Mouse (Mus musculus) heart, adult 2 months (tissue): ENCODE measurements around the gene Ppp1r21. TPM values are rescaled to one million over a fixed set of nuclear protein-coding genes. Genes with fewer than 3 reads are reported as not detected.

Experiments used
- DNase-seq, 2 experiments: peaks; one replicate each; pipeline ENCODE4 v3.0.0; 2021
- H3K27ac ChIP-seq: fragments of 200-600 bp; 2 replicates; pipeline ENCODE4 v1.8.1; 2022
- H3K27me3 ChIP-seq: fragments of 200-500 bp; 2 replicates; pipeline ENCODE4 v1.6.1; 2012; ENCODE audit warnings: mild to moderate bottlenecking, low read length, inconsistent platforms, mixed read lengths; ENCODE audit not compliant: control insufficient read depth, insufficient read depth
- H3K36me3 ChIP-seq: fragments of 200-500 bp; 2 replicates; pipeline ENCODE4 v1.6.1; 2012; ENCODE audit warnings: low read length, inconsistent platforms; ENCODE audit not compliant: control insufficient read depth, insufficient read depth
- H3K4me1 ChIP-seq: fragments of 200-500 bp; 2 replicates; pipeline ENCODE4 v1.6.1; 2011; ENCODE audit warnings: low read length; ENCODE audit not compliant: control insufficient read depth, insufficient read depth
- H3K4me3 ChIP-seq: fragments of 200-600 bp; 2 replicates; pipeline ENCODE4 v1.8.1; 2022
- H3K79me2 ChIP-seq: fragments of 200-500 bp; replicated peaks from 2 replicates; pipeline ENCODE4 v1.6.1; 2012; ENCODE audit warnings: mild to moderate bottlenecking, inconsistent platforms, low read length, moderate library complexity, mixed read lengths; ENCODE audit not compliant: control insufficient read depth, insufficient read depth
- H3K9ac ChIP-seq: fragments of 200-500 bp; 2 replicates; pipeline ENCODE4 v1.6.1; 2012; ENCODE audit warnings: low read depth, mild to moderate bottlenecking, control low read depth, inconsistent platforms, low read length, mixed read lengths
- CTCF ChIP-seq: fragments of 200-600 bp; IDR thresholded peaks from 2 replicates; pipeline ENCODE4 v1.8.1; 2022; ENCODE audit warnings: antibody characterized with exemption, mild to moderate bottlenecking, moderate library complexity
- EP300 ChIP-seq: fragments of 200-500 bp; IDR thresholded peaks from 2 replicates; pipeline ENCODE4 v1.6.1; 2011; ENCODE audit warnings: low read depth, low read length, control low read depth; ENCODE audit not compliant: insufficient read depth
- POLR2A ChIP-seq: fragments of 200-500 bp; IDR thresholded peaks from 2 replicates; pipeline ENCODE4 v1.6.1; 2011; ENCODE audit warnings: mild to moderate bottlenecking, low read depth, low read length, control low read depth; ENCODE audit not compliant: insufficient read depth
- WGBS: fragments of 180-500 bp; shearing (Covaris S2); methylation state at CpG from one replicate; pipeline ENCODE4 v1.1.7; 2018; 5-methylcytosine and 5-hydroxymethylcytosine counted together
- intact Hi-C: fragments of 180-260 bp; cut with DNase I; formaldehyde crosslinking; loops from one replicate; pipeline ENCODE4 v1.15.1; 2025
- polyA plus RNA-seq: library from polyadenylated mRNA; depleted of rRNA; stranded (reverse); fragments of >200 nt; gene quantifications from 2 replicates; pipeline ENCODE4 v1.2.3, GENCODE M21; 2012
- total RNA-seq, 2 experiments: library from RNA; stranded (reverse); gene quantifications; 2 replicates each; pipeline ENCODE4 v1.2.3; 2021

Gene Ppp1r21
- total and polyA plus RNA-seq, 3 experiments: 8.8 to 9.9 (median 9.2) TPM

GRCm38 (mm10) chr17:88569807-88570540 is 40.1 kb downstream of the Ppp1r21 start:
- TF ChIP-seq POLR2A (no peak), CTCF (no peak)
- WGBS: 82% methylated on average over 10 of the region's 10 CpGs

DNA sequence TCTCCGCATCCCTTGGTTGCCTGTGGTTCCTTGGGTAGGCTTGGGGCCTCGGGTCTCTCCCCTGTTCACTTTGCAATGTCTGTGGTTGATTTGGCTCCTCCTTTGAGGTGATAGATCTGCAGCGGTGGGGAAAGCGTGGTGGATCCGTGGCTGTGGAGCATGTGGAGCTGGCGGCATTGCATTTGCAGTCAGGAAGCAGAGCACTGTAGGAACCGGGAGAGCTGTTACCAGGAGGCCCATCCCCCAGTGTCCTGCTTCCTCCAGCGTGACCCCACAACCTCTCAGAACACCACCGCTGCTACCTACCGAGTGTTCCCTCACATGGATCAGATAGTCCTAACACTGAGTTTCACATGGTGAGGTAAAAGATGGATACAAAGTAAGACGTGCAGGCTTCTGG is 40.9 kb downstream of the Ppp1r21 start:
- H3K79me2 ChIP-seq: no peaks in the 10 kb centered on the region
- no peak overlapping the region for H3K4me3 ChIP-seq
- 87% methylated on average over 11 of the region's 11 CpGs for WGBS
- TF ChIP-seq EP300: no peak
- TF ChIP-seq POLR2A: no peak
- no peak for TF ChIP-seq CTCF
- no peaks in the 10 kb centered on the region for H3K36me3 ChIP-seq
- no peak for DNase-seq
- no peaks in the 10 kb centered on the region for H3K27me3 ChIP-seq
- no peak overlapping the region for H3K9ac ChIP-seq
- no peaks in the 10 kb centered on the region for H3K4me1 ChIP-seq
- intact Hi-C loops: no loop called here
- H3K27ac ChIP-seq: no peak overlapping the region

More at GRCm38 (mm10) chr17:88569807-88570540, 40.1 kb downstream of the Ppp1r21 start:
- no peaks in the 10 kb centered on the region for H3K79me2 ChIP-seq
- no peak for DNase-seq
- intact Hi-C loops: no loop called here
- no peaks in the 10 kb centered on the region; the same call in 1 of the 2 replicates for H3K36me3 ChIP-seq
- no peaks in the 10 kb centered on the region for H3K4me1 ChIP-seq
- no peaks in the 10 kb centered on the region for H3K27me3 ChIP-seq
- no peak overlapping the region for H3K9ac ChIP-seq
- no peak overlapping the region for H3K4me3 ChIP-seq
- no peak overlapping the region for H3K27ac ChIP-seq

DNA sequence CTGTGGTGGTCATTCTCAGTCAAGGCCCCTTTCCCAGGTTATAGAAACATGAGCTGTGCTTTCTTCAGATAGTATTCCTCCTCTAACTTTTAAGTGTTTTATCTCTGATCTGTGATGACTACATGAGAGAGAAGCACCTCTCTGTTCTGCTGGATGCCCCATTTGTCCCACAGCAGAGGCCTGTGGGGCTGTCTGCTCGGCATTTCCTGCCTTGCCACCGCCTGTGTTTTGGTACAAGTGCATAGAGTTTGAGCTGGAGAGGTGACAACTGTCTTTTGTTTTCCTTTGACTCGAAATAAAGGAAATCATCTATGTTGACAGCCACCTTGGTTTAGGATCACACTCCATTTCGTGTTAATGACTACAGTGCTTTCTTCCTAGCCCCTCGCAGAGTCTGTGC is 44.9 kb downstream of the Ppp1r21 start:
- Histone ChIP-seq H3K27me3 (no peaks in the 10 kb centered on the region), H3K9ac (no peak overlapping the region), H3K4me3 (no peak overlapping the region), H3K36me3 (no peaks in the 10 kb centered on the region), H3K27ac (no peak overlapping the region), H3K4me1 (no peaks in the 10 kb centered on the region), H3K79me2 (no peaks in the 10 kb centered on the region)
- intact Hi-C loops: no loop called here
- TF ChIP-seq POLR2A: no peak
- 63% methylated on average over 5 of the region's 5 CpGs for WGBS
- no peak for DNase-seq

DNA sequence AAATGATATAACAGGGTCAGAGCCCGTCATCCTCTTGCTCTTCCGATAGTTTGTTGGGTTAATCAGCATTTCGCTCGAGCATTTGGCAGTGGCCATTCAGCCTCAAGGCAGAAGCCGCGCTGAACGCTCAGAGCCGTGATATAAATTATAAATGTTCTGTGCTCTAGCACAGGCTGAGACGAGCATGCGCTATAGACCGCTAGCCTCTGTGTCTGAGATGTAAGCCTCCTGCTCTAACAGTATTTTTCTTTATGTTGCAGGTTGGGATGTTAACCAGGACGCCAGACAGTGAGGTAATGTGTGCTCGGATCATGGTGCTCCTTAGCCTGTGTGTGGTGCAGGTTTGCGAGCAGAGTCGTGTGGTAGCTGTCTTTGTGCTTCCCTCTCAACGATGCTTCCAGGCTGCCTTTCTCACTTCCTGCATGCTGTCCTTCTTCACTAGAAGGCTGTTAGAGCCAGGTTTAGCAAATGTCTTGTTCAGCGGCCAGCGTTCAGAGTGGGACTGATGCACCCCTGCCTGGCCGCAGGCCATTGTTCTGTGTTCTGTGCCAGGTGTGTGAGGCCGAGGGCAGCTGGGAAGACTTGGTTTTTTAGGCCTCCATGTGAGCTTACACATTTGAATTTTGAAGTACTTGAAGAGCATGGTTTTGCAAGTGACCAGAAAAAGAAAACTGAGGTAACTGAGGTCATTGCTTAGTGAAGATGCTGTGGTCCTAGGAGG is 48.8 kb downstream of the Ppp1r21 start:
- no peaks in the 10 kb centered on the region; the same call in 1 of the 2 replicates for H3K36me3 ChIP-seq
- peaks cover 4% of the 10 kb centered on the region; the same call in 1 of the 2 replicates for H3K4me1 ChIP-seq
- WGBS: 90% methylated on average over 20 of the region's 20 CpGs
- no peak overlapping the region for H3K27ac ChIP-seq
- H3K9ac ChIP-seq: no peak overlapping the region
- no peak overlapping the region for H3K4me3 ChIP-seq
- intact Hi-C loops: no loop called here
- no peaks in the 10 kb centered on the region for H3K27me3 ChIP-seq
- H3K79me2 ChIP-seq: no peaks in the 10 kb centered on the region
- DNase-seq: no peak
- TF ChIP-seq POLR2A (no peak), CTCF (no peak), EP300 (no peak)

DNA sequence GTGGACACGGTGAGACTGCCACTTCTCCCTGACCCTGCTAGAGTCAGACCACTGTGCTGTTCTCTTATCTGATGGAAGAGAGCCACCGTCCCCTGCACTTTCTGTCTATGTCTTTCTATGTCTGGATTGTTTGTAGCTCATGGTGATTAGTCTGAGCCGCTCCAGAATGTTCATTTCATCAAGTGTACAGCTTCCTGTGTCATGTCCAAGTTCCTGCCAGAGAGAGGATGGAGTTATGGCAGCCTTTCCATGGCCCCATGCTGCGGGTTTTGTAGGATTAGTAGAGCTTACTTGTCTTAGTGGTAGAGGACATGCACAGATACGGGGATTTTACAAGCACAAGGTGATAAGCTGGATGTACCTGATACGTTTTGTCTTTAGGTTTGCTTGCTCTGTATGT is 50.6 kb downstream of the Ppp1r21 start:
- peaks cover 4% of the 10 kb centered on the region; the same call in 1 of the 2 replicates for H3K4me1 ChIP-seq
- TF ChIP-seq CTCF: no peak
- TF ChIP-seq EP300: no peak
- no peak for TF ChIP-seq POLR2A
- H3K9ac ChIP-seq: no peak overlapping the region
- WGBS: 70% methylated on average over 6 of the region's 6 CpGs
- H3K4me3 ChIP-seq: no peak overlapping the region
- H3K79me2 ChIP-seq: no peaks in the 10 kb centered on the region
- DNase-seq: no peak
- intact Hi-C loops: no loop called here
- no peaks in the 10 kb centered on the region; the same call in 1 of the 2 replicates for H3K36me3 ChIP-seq
- no peaks in the 10 kb centered on the region for H3K27me3 ChIP-seq
- H3K27ac ChIP-seq: no peak overlapping the region

GRCm38 (mm10) chr17:88581511-88582021 is 51.6 kb downstream of the Ppp1r21 start:
- Histone ChIP-seq H3K4me3 (no peak overlapping the region), H3K79me2 (no peaks in the 10 kb centered on the region), H3K36me3 (no peaks in the 10 kb centered on the region; the same call in 1 of the 2 replicates), H3K27me3 (no peaks in the 10 kb centered on the region), H3K4me1 (peaks cover 4% of the 10 kb centered on the region; the same call in 1 of the 2 replicates), H3K27ac (peak overlapping the region; percentile 36), H3K9ac (no peak overlapping the region)
- intact Hi-C loops: no loop called here
- TF ChIP-seq EP300: no peak
- no peak for TF ChIP-seq CTCF
- no peak for TF ChIP-seq POLR2A
- WGBS: 40% methylated on average over 6 of the region's 6 CpGs
- peak; percentile 36 to 43 for DNase-seq
